Mouse (Mus musculus): ENCODE measurements around the gene Tmem247.

DNA sequence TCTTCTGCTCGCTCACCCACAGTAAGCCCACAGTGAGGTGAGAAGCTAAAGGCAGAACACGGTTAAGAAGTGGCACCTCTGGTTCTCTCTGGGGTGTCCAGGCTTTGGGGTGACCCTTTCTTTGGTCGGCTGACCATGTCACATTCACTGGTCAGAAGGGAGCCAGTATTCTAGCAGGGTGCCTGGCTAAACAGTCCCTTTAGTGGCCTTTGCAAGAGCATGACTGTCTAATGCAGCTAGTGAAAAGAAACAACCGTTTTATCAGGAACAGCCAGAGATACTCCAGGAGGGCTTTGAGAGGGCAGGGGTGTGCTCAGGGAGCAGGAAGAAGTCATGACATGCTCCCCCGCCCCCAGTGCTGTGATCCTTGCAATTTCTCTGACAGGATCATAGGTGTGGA lies 5.9 kb upstream of the Tmem247 start:
- TF ChIP-seq TCF12 (IDR thresholded peaks at IDR 0.05; ENCODE audit: low read depth, low read length) (no peak), CTCF (conservative IDR thresholded peaks at IDR 0.05 in 1 of 2, IDR thresholded peaks at IDR 0.05 in 1 of 2; ENCODE audit: low read depth in 2 of 2, low read length in 2 of 2) (no peak), POLR2A (IDR thresholded peaks at IDR 0.05; ENCODE audit: low read depth, low read length) (no peak), HCFC1 (IDR thresholded peaks at IDR 0.05; ENCODE audit: low read depth, low read length) (no peak), USF1 (IDR thresholded peaks at IDR 0.05; ENCODE audit: low read depth, low read length) (no peak)

All from CH12.LX (cell line).